Mouse (Mus musculus) spleen, adult 2 months (tissue): ENCODE measurements around the gene Wdr70.
"Not testable (repeated sequence)": the region's sequence is repeated elsewhere in the genome, so short reads cannot be mapped to it uniquely, and the experiment has no call there.

Experiments
- CTCF ChIP-seq: fragments of 200-500 bp; IDR thresholded peaks from 2 replicates; pipeline ENCODE4 v1.5.1; 2011; ENCODE audit warnings: mild to moderate bottlenecking, inconsistent platforms; ENCODE audit not compliant: insufficient read depth, insufficient read length, insufficient replicate concordance; ENCODE audit errors: extremely low read depth
- POLR2A ChIP-seq: fragments of 200-500 bp; IDR thresholded peaks from 2 replicates; pipeline ENCODE4 v1.6.1; 2011; ENCODE audit warnings: low read depth, low read length, inconsistent platforms

DNA sequence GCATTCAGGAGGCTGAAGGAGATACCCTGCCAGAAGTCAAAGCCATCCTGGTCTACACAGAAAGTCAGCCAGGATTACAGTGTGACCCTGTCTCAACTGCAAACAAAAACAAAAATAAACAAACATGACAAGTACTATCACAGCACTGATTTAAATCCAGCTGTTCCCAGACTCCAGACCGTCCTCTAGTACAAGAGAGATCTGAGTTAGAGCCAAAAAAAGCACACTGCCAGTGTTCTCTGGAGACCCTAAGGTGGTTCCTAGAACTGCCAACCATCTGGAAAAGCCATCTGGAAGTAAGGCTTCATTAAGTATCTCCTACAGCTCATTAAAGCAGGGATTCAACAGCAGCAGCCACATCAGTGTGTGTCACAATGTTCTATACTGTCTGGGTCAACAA lies 6.3 kb downstream of the Wdr70 start:
- TF ChIP-seq CTCF, POLR2A: not testable (repeated sequence)
